In genomic region chr3:37765971-37766370, GRCm38 (mm10) we compare ENCODE assay signal across 21 mouse cellular contexts. TPM values are rescaled to one million over a fixed set of nuclear protein-coding genes. Genes with fewer than 3 reads are reported as not detected.
A peak's percentile ranks its signal among the peaks of the same experiment; 100 is the strongest.
DNase-seq lines count a peak whose midpoint lies in the region; ATAC-seq and TF ChIP-seq lines count a peak whose summit lies in the region.
"Had no signal": no experiment of that assay in that cellular context is flagged by ENCODE, and none has a peak within 500 bp of the region (broad histone marks: within the 10 kb centered on the region; RNA-seq: fewer than 3 reads in every experiment).

No protein-coding gene starts in this region.

- H3K4me3 ChIP-seq in megakaryocyte, embryonic 14.5 days (replicated peaks) = peak overlapping the region; percentile 48
- no peak overlapping the region for H3K4me3 ChIP-seq in stomach, embryonic 15.5 days (replicated peaks)
- no peak overlapping the region for H3K4me3 ChIP-seq in hindbrain, postnatal 0 days (ENCODE audit: low read length)
- H3K4me3 ChIP-seq: embryonic facial prominence, embryonic 15.5 days; forebrain, embryonic 15.5 days; heart, embryonic 10.5 days; hindbrain, embryonic 12.5 days had no signal

- no peak overlapping the region for H3K9ac ChIP-seq in stomach, embryonic 15.5 days
- H3K9ac ChIP-seq in hindbrain, postnatal 0 days (replicated peaks; ENCODE audit: low read length) = no peak overlapping the region
- H3K9ac ChIP-seq: embryonic facial prominence, embryonic 15.5 days; forebrain, embryonic 15.5 days; hindbrain, embryonic 12.5 days had no signal

- no peaks in the 10 kb centered on the region for H3K27me3 ChIP-seq in megakaryocyte, embryonic 14.5 days (replicated peaks)
- no peaks in the 10 kb centered on the region for H3K27me3 ChIP-seq in stomach, embryonic 15.5 days (replicated peaks)
- H3K27me3 ChIP-seq in hindbrain, postnatal 0 days (ENCODE audit: insufficient read depth, low read length) = no peaks in the 10 kb centered on the region
- H3K27me3 ChIP-seq: CH12.LX; embryonic facial prominence, embryonic 15.5 days; forebrain, embryonic 15.5 days; hindbrain, embryonic 12.5 days had no signal

- H3K4me1 ChIP-seq in megakaryocyte, embryonic 14.5 days = peaks cover 90% of the 10 kb centered on the region
- H3K4me1 ChIP-seq in stomach, embryonic 15.5 days = peaks cover 30% of the 10 kb centered on the region
- peaks cover 10% of the 10 kb centered on the region for H3K4me1 ChIP-seq in hindbrain, postnatal 0 days (ENCODE audit: insufficient read depth, low read length)

- H3K9me3 ChIP-seq in megakaryocyte, embryonic 14.5 days = no peaks in the 10 kb centered on the region
- no peaks in the 10 kb centered on the region for H3K9me3 ChIP-seq in stomach, embryonic 15.5 days
- no peaks in the 10 kb centered on the region for H3K9me3 ChIP-seq in hindbrain, postnatal 0 days (ENCODE audit: low read length)
- H3K9me3 ChIP-seq: embryonic facial prominence, embryonic 15.5 days; forebrain, embryonic 15.5 days; heart, embryonic 10.5 days; hindbrain, embryonic 12.5 days had no signal

- no peak for TF ChIP-seq CTCF in hindbrain, postnatal 0 days (IDR thresholded peaks at IDR 0.05; ENCODE audit: low read depth)

- ATAC-seq in megakaryocyte, adult 5-6 weeks (ENCODE audit: poor library complexity, severe bottlenecking) = no peak
- ATAC-seq in stomach, embryonic 15.5 days (ENCODE audit: insufficient read depth, low FRiP score, low read depth) = no peak
- no peak for ATAC-seq in hindbrain, postnatal 0 days
- ATAC-seq: forebrain, embryonic 15.5 days; hindbrain, embryonic 16.5 days; intestine, embryonic 16.5 days had no signal

- peaks cover 5% of the 10 kb centered on the region for H3K36me3 ChIP-seq in megakaryocyte, embryonic 14.5 days (replicated peaks; ENCODE audit: low read length)
- no peaks in the 10 kb centered on the region for H3K36me3 ChIP-seq in stomach, embryonic 15.5 days
- no peaks in the 10 kb centered on the region for H3K36me3 ChIP-seq in hindbrain, postnatal 0 days (ENCODE audit: insufficient read depth, low read length)
- H3K36me3 ChIP-seq: embryonic facial prominence, embryonic 15.5 days; forebrain, embryonic 15.5 days; heart, embryonic 10.5 days; hindbrain, embryonic 12.5 days had no signal

- 58% methylated on average over 5 of the region's 5 CpGs for WGBS in stomach, embryonic 15.5 days
- 84% methylated on average over 5 of the region's 5 CpGs for WGBS in hindbrain, postnatal 0 days

- H3K27ac ChIP-seq in stomach, embryonic 15.5 days = peak overlapping the region; percentile 80
- no peak overlapping the region for H3K27ac ChIP-seq in hindbrain, postnatal 0 days
- H3K27ac ChIP-seq: embryonic facial prominence, embryonic 15.5 days; forebrain, embryonic 15.5 days; heart, embryonic 10.5 days; hindbrain, embryonic 12.5 days had no signal

- H3K4me2 ChIP-seq in stomach, embryonic 15.5 days = no peak overlapping the region
- no peak overlapping the region for H3K4me2 ChIP-seq in hindbrain, postnatal 0 days (ENCODE audit: low read depth, low read length)
- H3K4me2 ChIP-seq: embryonic facial prominence, embryonic 15.5 days; forebrain, embryonic 15.5 days; hindbrain, embryonic 12.5 days had no signal

- DNase-seq in adrenal gland, adult 8-10 months = peak; percentile 59
- no peak for DNase-seq in adrenal gland, postnatal 4 days (ENCODE audit: low spot score in 2 of 2)
- DNase-seq in hindbrain, postnatal 0 days (ENCODE audit: low spot score) = no peak
- no peak for DNase-seq in Muller cell, postnatal 12 days (ENCODE audit: inconsistent ontology term)
- DNase-seq: cerebellum, adult 2 months; cerebellum, postnatal 14 days; embryo, embryonic 11 days; gastrocnemius, postnatal 10 days; heart, adult 18-20 months; heart, postnatal 10 days; heart, postnatal 4 days had no signal

RNA-seq across cellular contexts. Expression of gene Gm5148, which starts 41.7 kb away (rescaled TPM):
- 1 to 10 TPM in 2 of 4 experiments, under 1 TPM in 2; 0.12 to 9.2 (median 4.2) TPM for total RNA-seq in adrenal gland, adult 8-10 months (2022)
- 1 to 10 TPM in 1 of 2 experiments, under 1 TPM in 1; 0.40 to 1.1 TPM for total RNA-seq in adrenal gland, postnatal 4 days (2021)
- polyA plus RNA-seq in megakaryocyte, embryonic 14.5 days (2012; ENCODE audit: insufficient read depth, low replicate concordance) = not detected in 2 replicates
- total RNA-seq in megakaryocyte, adult 5-6 weeks (2015) = 0.13 TPM in 1 of 2 replicates, not detected in the other
- 12.9 and 15.8 TPM in 2 replicates for total RNA-seq in megakaryocyte, adult 5-6 weeks (2017)
- 5.9 and 6.0 TPM in 2 replicates for polyA plus RNA-seq in stomach, embryonic 15.5 days (2015; fragmentation: Nextera tagmentation; extraction: Ambion mirVana)
- total RNA-seq in hindbrain, postnatal 0 days (2014; rRNA removed) = 8.7 and 10.5 TPM in 2 replicates
- polyA plus RNA-seq in hindbrain, postnatal 0 days (2015; fragmentation: Nextera tagmentation; extraction: Ambion mirVana) = 12.0 and 12.5 TPM in 2 replicates
- total RNA-seq: heart, adult 18-20 months had no signal
